Mouse (Mus musculus) E14TG2a.4 (cell line): Measurements from ENCODE around the gene Pi4k2a.

ENCODE experiments used
- CTCF ChIP-seq: conservative IDR thresholded peaks from 2 replicates; pipeline ENCODE4 v1.5.1; 2014; ENCODE audit warnings: low read length
- POU5F1 ChIP-seq: IDR thresholded peaks from 2 replicates; pipeline ENCODE4 v1.6.1; 2014; ENCODE audit warnings: low read length, borderline replicate concordance

DNA sequence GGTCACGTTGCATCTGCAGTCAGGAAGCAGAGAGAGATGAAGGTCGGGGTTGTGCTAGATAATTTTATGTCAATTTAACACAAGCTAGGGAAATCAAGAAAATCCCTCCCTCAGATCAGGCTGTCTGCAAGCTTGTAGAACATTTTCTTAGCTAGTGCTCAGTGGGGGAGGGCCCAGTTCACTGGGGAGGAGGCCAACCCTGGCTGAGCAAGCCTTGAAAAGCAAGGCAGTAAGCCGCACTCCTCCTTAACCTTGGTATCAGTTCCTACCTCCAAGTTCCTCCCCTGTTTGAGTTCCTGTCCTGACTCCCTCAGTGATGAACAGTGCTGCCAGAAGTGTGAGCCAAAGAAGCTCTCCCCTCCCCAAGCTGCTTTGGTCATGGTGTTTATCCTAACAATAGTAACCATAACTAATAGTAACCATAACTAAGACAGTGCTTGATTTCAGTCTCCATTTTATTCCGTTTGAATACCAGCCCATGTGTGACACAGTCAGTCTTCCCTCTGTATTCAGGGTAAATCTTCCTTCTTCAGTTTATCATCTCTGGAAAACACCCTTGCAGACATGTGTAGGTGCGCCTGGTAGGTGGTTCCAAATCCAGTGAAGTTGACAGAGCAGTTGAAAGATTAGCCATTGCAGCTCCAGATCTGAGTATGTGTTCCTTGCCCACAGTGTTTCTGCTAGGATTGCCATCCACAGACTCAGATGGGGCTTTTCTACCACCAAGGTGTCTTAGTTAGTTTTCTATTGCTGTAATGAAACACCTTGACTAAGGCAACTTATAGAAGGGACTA is 49.7 kb downstream of the Pi4k2a start:
- TF ChIP-seq CTCF (no peak), POU5F1 (no peak)
